Mouse (Mus musculus): Measurements from ENCODE around the gene Fgf12. TPM values are rescaled to one million over a fixed set of nuclear protein-coding genes. Genes with fewer than 3 reads are reported as not detected.
A peak's percentile ranks its signal among the peaks of the same experiment; 100 is the strongest.

The Fgf12 gene
- 4.4 TPM in 2 replicates for polyA plus RNA-seq (2014; fragmentation: Nextera tagmentation; extraction: Ambion mirVana)

DNA sequence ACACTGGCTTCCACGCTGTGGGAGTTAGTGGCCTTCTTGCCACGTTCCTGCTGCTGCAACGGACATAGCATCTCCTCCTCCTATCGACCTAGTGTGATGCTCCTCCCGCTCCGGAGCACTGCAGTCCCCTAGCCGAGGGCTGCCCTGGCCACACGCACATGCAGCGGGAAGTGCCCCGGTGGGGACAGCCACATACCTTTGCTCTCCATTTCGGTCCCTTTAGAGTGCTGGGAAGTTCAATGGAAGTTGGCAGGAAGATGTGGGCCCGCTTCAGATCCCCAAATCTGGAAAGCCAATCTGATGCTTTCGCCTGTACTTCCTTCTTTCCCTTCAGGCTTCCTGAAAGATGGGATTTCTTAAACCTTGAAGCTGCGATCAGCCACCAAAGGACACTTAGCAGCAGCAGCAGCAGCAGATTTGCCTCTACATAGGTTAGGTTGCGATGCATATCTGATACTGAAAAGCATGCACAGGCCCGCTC lies at the start of gene Fgf12:
Gene Fgf12 (minus strand): TSS at position 431 of the 481 bp plus-strand sequence.
- 0 out of 2 replicates have a peak, but pooled peaks cover 3% of the 10 kb centered on the region for H3K4me1 ChIP-seq (ENCODE audit: control insufficient read depth, insufficient read depth, low read length)
- WGBS = under 1% methylated on average over 16 of the region's 16 CpGs
- H3K27me3 ChIP-seq (ENCODE audit: control insufficient read depth, insufficient read depth, low read length) = no peaks in the 10 kb centered on the region
- no peak for ATAC-seq (ENCODE audit: insufficient number of reproducible peaks, insufficient read depth, low FRiP score, low read depth)
- H3K9me3 ChIP-seq (ENCODE audit: control insufficient read depth, low read depth, low read length) = no peaks in the 10 kb centered on the region
- no peaks in the 10 kb centered on the region for H3K36me3 ChIP-seq (ENCODE audit: control insufficient read depth, insufficient read depth, low read length)
- no peak within 1 kb of the TSS for H3K27ac ChIP-seq (ENCODE audit: low read length)
- H3K4me2 ChIP-seq (replicated peaks; ENCODE audit: low read depth, low read length) = peak within 1 kb of the TSS; percentile 58
- no peak within 1 kb of the TSS for H3K9ac ChIP-seq (replicated peaks; ENCODE audit: low read depth, low read length)
- peak within 1 kb of the TSS; percentile 25 for H3K4me3 ChIP-seq (ENCODE audit: low read depth, low read length)

DNA sequence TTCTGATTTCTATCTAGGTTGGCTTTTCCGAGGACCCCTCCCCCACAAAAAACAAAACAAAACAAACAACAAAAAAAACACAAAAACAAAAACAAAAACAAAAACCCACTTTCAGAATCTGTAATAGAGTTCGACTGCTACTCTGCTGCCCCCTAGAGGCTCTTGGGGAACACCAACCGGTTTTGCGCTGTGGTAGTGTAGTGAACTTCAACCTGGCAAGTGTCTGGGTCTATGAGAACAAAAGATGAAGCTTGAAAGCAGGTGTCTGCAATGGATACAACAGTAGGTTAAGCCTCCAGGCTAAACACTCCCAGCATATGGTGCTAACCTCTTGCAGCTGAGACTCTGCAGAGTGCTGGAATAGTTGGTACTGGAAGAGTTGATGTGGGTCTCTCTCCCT lies 40.2 kb upstream of the Fgf12 start:
- ATAC-seq (ENCODE audit: insufficient number of reproducible peaks, insufficient read depth, low FRiP score, low read depth) = 0 out of 2 replicates have a peak, but pooled peaks have one; percentile 37
- Histone ChIP-seq H3K9ac (replicated peaks; ENCODE audit: low read depth, low read length) (no peak overlapping the region), H3K36me3 (ENCODE audit: control insufficient read depth, insufficient read depth, low read length) (no peaks in the 10 kb centered on the region), H3K27ac (ENCODE audit: low read length) (no peak overlapping the region), H3K4me1 (ENCODE audit: control insufficient read depth, insufficient read depth, low read length) (no peaks in the 10 kb centered on the region), H3K27me3 (ENCODE audit: control insufficient read depth, insufficient read depth, low read length) (no peaks in the 10 kb centered on the region), H3K4me2 (replicated peaks; ENCODE audit: low read depth, low read length) (no peak overlapping the region), H3K9me3 (ENCODE audit: control insufficient read depth, low read depth, low read length) (no peaks in the 10 kb centered on the region), H3K4me3 (ENCODE audit: low read depth, low read length) (no peak overlapping the region)
- WGBS = 5% methylated on average over 4 of the region's 4 CpGs

DNA sequence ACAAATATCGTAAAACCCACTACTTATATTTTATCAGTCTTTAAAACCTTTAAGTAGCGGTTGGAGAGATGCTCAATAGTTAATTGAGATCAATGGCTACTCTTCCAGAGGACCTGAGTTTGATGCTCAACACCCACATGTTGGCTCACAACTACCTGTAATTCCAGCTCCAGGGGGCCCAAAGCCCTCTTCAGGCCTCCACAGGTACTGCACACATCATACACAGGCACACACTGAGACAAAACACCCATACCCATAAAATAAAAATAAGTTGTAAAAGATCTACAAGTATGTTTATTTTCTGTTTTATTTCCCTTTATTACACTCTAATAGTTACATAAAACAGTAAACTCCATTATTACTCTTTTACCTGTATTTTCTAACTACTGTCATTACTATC lies 17.4 kb upstream of the Fgf12 start:
- no peak for ATAC-seq (ENCODE audit: insufficient number of reproducible peaks, insufficient read depth, low FRiP score, low read depth)
- Histone ChIP-seq H3K27me3 (ENCODE audit: control insufficient read depth, insufficient read depth, low read length) (no peaks in the 10 kb centered on the region), H3K4me3 (ENCODE audit: low read depth, low read length) (no peak overlapping the region), H3K27ac (ENCODE audit: low read length) (no peak overlapping the region), H3K36me3 (ENCODE audit: control insufficient read depth, insufficient read depth, low read length) (no peaks in the 10 kb centered on the region), H3K4me2 (replicated peaks; ENCODE audit: low read depth, low read length) (no peak overlapping the region), H3K4me1 (ENCODE audit: control insufficient read depth, insufficient read depth, low read length) (no peaks in the 10 kb centered on the region), H3K9me3 (ENCODE audit: control insufficient read depth, low read depth, low read length) (no peaks in the 10 kb centered on the region), H3K9ac (replicated peaks; ENCODE audit: low read depth, low read length) (no peak overlapping the region)
- 94% methylated on average over 2 of the region's 2 CpGs for WGBS

DNA sequence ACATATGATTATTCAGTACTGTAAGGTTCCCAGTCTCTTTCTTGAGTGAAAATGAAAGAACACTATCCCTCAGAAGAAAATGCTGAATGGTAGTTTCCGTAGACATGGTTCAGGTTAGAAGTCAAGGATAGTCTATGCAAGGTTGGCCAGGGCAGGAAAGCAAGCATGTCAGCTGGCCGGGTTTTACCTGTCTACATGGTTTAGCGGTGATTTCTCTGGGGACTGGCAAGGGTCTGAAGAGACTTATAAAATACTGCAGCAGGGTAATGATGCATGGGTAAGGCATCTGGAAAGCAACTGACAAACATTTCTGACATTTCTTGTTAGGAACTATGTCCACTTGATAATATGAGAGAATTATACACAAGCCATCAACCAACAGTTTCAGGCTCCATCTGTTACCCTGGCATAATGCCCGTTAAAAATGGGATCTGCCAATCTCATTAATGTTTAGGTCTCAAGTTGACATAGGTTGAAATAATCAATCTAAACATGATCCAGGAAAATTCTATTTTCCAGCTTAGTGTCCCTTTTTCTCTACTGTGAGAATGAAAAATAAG lies 8.6 kb upstream of the Fgf12 start:
- no peaks in the 10 kb centered on the region for H3K4me1 ChIP-seq (ENCODE audit: control insufficient read depth, insufficient read depth, low read length)
- 85% methylated on average over 4 of the region's 4 CpGs for WGBS

DNA sequence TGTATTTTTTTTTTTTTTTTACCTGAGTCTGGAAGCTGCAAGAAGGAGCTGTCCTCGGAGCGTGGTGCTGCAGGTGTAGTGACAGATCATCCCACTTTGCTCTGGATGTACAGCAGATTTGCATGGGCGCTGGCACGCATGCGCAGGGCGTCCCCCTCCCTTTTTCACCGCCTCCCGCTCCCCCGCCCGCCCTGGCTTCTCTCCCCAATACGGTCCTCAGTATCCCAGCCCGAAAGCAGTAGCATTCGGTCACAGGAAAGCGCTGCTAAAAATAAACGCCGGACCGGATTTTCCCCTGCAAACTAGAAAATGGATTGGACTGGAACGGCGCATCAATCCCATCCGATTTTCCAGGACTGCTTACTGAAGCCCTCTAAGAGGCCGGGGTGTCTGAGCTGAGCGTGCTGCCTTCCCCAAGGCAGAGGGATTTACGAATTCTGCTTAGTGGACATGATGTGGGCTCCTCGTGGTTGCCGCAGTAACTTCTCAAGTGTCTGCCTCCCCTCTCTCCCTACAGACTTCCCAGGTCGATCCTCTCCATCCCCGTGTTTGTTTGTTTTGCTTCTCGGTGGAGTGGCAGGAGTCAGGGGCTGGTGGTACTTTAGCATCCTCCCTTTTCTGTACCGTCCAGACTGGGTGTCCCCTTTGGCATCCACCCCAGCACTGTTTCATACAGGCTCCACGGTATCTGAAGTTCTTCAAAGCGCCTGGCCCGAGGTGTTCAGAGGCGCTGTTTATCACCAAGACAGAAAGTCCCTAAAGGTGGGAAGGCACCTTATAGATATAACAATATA lies 453 bp upstream of the Fgf12 start:
- under 1% methylated on average over 33 of the region's 33 CpGs for WGBS
- no peaks in the 10 kb centered on the region for H3K36me3 ChIP-seq (ENCODE audit: control insufficient read depth, insufficient read depth, low read length)
- H3K9me3 ChIP-seq (ENCODE audit: control insufficient read depth, low read depth, low read length) = no peaks in the 10 kb centered on the region
- H3K4me1 ChIP-seq (ENCODE audit: control insufficient read depth, insufficient read depth, low read length) = 0 out of 2 replicates have a peak, but pooled peaks cover 3% of the 10 kb centered on the region
- peak; percentile 92 for ATAC-seq (ENCODE audit: insufficient number of reproducible peaks, insufficient read depth, low FRiP score, low read depth)
- peak overlapping the region; percentile 25 for H3K4me3 ChIP-seq (ENCODE audit: low read depth, low read length)
- no peaks in the 10 kb centered on the region for H3K27me3 ChIP-seq (ENCODE audit: control insufficient read depth, insufficient read depth, low read length)
- H3K9ac ChIP-seq (replicated peaks; ENCODE audit: low read depth, low read length) = no peak overlapping the region
- H3K4me2 ChIP-seq (replicated peaks; ENCODE audit: low read depth, low read length) = peak overlapping the region; percentile 58
- no peak overlapping the region for H3K27ac ChIP-seq (ENCODE audit: low read length)

More for the DNA sequence above, 8.6 kb upstream of the Fgf12 start:
- ATAC-seq (ENCODE audit: insufficient number of reproducible peaks, insufficient read depth, low FRiP score, low read depth) = no peak
- Histone ChIP-seq H3K4me2 (replicated peaks; ENCODE audit: low read depth, low read length) (no peak overlapping the region), H3K27me3 (ENCODE audit: control insufficient read depth, insufficient read depth, low read length) (no peaks in the 10 kb centered on the region), H3K36me3 (ENCODE audit: control insufficient read depth, insufficient read depth, low read length) (no peaks in the 10 kb centered on the region), H3K4me3 (ENCODE audit: low read depth, low read length) (no peak overlapping the region), H3K9me3 (ENCODE audit: control insufficient read depth, low read depth, low read length) (no peaks in the 10 kb centered on the region), H3K9ac (replicated peaks; ENCODE audit: low read depth, low read length) (no peak overlapping the region), H3K27ac (ENCODE audit: low read length) (no peak overlapping the region)

DNA sequence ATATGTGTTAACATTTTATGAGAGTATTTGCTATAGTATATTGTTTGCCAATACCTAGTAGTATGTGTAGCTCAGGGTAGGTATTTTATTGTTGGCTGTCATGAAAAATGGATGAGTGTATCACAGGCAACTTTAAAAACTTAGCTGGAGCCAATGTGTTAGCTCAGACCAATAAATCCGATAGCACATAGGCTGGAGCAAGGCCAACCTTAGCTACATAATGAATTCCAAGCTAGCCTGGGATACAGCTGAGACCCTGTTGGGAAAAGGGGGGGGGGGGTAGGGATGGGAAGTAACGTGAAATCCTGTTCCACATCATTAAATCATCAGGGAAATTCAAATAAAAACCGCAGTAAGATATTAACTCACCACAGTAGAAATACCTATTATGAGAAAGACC lies 18.4 kb downstream of the Fgf12 start:
- ATAC-seq (ENCODE audit: insufficient number of reproducible peaks, insufficient read depth, low FRiP score, low read depth) = no peak
- Histone ChIP-seq H3K4me2 (replicated peaks; ENCODE audit: low read depth, low read length) (no peak overlapping the region), H3K27ac (ENCODE audit: low read length) (no peak overlapping the region), H3K36me3 (ENCODE audit: control insufficient read depth, insufficient read depth, low read length) (no peaks in the 10 kb centered on the region), H3K4me3 (ENCODE audit: low read depth, low read length) (no peak overlapping the region), H3K9me3 (ENCODE audit: control insufficient read depth, low read depth, low read length) (no peaks in the 10 kb centered on the region), H3K27me3 (ENCODE audit: control insufficient read depth, insufficient read depth, low read length) (no peaks in the 10 kb centered on the region), H3K4me1 (ENCODE audit: control insufficient read depth, insufficient read depth, low read length) (no peaks in the 10 kb centered on the region), H3K9ac (replicated peaks; ENCODE audit: low read depth, low read length) (no peak overlapping the region)
- WGBS = 78% methylated on average over 3 of the region's 3 CpGs

DNA sequence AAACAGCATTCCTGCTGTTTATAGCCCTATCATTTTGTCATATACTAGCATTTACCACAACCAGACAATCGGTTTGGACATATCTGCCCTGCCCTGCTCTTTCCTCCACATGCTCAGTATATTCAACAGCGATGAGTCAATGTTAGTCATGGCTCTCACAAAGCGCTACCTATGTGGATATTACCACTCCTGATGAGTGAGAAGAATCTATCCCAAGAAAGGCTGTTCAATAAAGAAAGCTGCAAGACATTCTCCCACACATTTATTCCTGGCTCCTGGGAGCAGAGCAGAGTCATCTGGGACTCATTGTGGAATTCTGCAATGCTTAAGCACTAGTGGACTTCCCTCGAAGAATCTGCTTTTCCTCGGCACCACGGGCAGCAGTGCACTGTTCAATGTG lies 26.1 kb downstream of the Fgf12 start:
- Histone ChIP-seq H3K9me3 (ENCODE audit: control insufficient read depth, low read depth, low read length) (no peaks in the 10 kb centered on the region), H3K4me3 (ENCODE audit: low read depth, low read length) (no peak overlapping the region), H3K36me3 (ENCODE audit: control insufficient read depth, insufficient read depth, low read length) (no peaks in the 10 kb centered on the region), H3K9ac (replicated peaks; ENCODE audit: low read depth, low read length) (no peak overlapping the region), H3K4me1 (ENCODE audit: control insufficient read depth, insufficient read depth, low read length) (no peaks in the 10 kb centered on the region), H3K27me3 (ENCODE audit: control insufficient read depth, insufficient read depth, low read length) (no peaks in the 10 kb centered on the region), H3K4me2 (replicated peaks; ENCODE audit: low read depth, low read length) (no peak overlapping the region), H3K27ac (ENCODE audit: low read length) (no peak overlapping the region)
- WGBS = 86% methylated on average over 6 of the region's 6 CpGs
- ATAC-seq (ENCODE audit: insufficient number of reproducible peaks, insufficient read depth, low FRiP score, low read depth) = no peak

DNA sequence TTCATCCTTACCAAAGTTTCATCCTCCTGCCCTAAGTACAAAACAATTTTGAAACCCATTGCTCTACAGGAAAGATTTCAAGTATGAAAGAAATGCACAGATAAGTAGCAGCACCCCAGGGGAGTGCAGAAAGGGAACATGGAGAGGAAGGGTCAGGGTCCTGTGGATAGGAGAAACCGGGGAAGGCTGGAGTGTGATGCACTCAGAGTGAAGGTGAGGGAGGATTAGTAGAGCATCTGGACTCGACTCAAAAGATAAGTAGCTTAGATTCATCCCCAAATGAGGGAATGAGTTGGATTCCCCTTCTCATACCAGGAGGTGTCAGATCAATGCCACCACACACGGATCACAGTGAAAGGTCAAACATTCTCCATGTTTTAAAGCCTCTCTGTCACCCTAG lies 46.2 kb downstream of the Fgf12 start:
- Histone ChIP-seq H3K9ac (replicated peaks; ENCODE audit: low read depth, low read length) (no peak overlapping the region), H3K27ac (ENCODE audit: low read length) (no peak overlapping the region), H3K27me3 (ENCODE audit: control insufficient read depth, insufficient read depth, low read length) (no peaks in the 10 kb centered on the region), H3K4me1 (ENCODE audit: control insufficient read depth, insufficient read depth, low read length) (no peaks in the 10 kb centered on the region), H3K4me3 (ENCODE audit: low read depth, low read length) (no peak overlapping the region), H3K4me2 (replicated peaks; ENCODE audit: low read depth, low read length) (no peak overlapping the region), H3K36me3 (ENCODE audit: control insufficient read depth, insufficient read depth, low read length) (no peaks in the 10 kb centered on the region), H3K9me3 (ENCODE audit: control insufficient read depth, low read depth, low read length) (no peaks in the 10 kb centered on the region)
- 35% methylated on average over 3 of the region's 3 CpGs for WGBS
- no peak for ATAC-seq (ENCODE audit: insufficient number of reproducible peaks, insufficient read depth, low FRiP score, low read depth)
